Mouse (Mus musculus) heart, embryonic 16.5 days (tissue): ENCODE data around the gene Ccdc174. TPM values are rescaled to one million over a fixed set of nuclear protein-coding genes. Genes with fewer than 3 reads are reported as not detected.
"Not testable (repeated sequence)": the region's sequence is repeated elsewhere in the genome, so short reads cannot be mapped to it uniquely, and the experiment has no call there.

Experiments
- ATAC-seq: fragments of 200-750 bp; cut with Nextera tagmentation; replicated peaks from 2 replicates; pipeline ENCODE4 v1.8.0; 2017; ENCODE audit warnings: moderate number of reproducible peaks; ENCODE audit not compliant: insufficient read depth, low FRiP score; ENCODE audit errors: extremely low read depth
- H3K27ac ChIP-seq: fragments of 300-500 bp; sonication (generic); 2 replicates; pipeline ENCODE4 v1.5.1; 2014; ENCODE audit warnings: mild to moderate bottlenecking, low read length, control low read depth, moderate library complexity
- H3K27me3 ChIP-seq: fragments of 300-500 bp; sonication (generic); 2 replicates; pipeline ENCODE4 v1.6.1; 2014; ENCODE audit warnings: low read length, mixed read lengths; ENCODE audit not compliant: control insufficient read depth, insufficient read depth
- H3K36me3 ChIP-seq: fragments of 300-500 bp; sonication (generic); 2 replicates; pipeline ENCODE4 v1.6.1; 2014; ENCODE audit not compliant: control insufficient read depth, insufficient read depth
- H3K4me1 ChIP-seq: fragments of 300-500 bp; sonication (generic); 2 replicates; pipeline ENCODE4 v1.6.1; 2014; ENCODE audit warnings: low read length, mixed read lengths; ENCODE audit not compliant: control insufficient read depth, insufficient read depth
- H3K4me2 ChIP-seq: fragments of 300-500 bp; sonication (generic); 2 replicates; pipeline ENCODE4 v1.6.1; 2014; ENCODE audit warnings: low read depth, mild to moderate bottlenecking, control low read depth, low read length
- H3K4me3 ChIP-seq: fragments of 300-500 bp; sonication (generic); 2 replicates; pipeline ENCODE4 v1.5.1; 2014; ENCODE audit warnings: mild to moderate bottlenecking, control low read depth, low read length
- H3K9ac ChIP-seq: fragments of 300-500 bp; sonication (generic); 2 replicates; pipeline ENCODE4 v1.6.1; 2014; ENCODE audit warnings: low read length, control low read depth
- H3K9me3 ChIP-seq: fragments of 300-500 bp; sonication (generic); replicated peaks from 2 replicates; pipeline ENCODE4 v1.6.1; 2016; ENCODE audit warnings: low read length; ENCODE audit not compliant: control insufficient read depth
- WGBS: fragments of 180-500 bp; shearing (Covaris S2); extraction: QIAGEN DNeasy Blood & Tissue Kit; methylation state at CpG from one replicate; pipeline ENCODE4 v1.1.7; 2014; 5-methylcytosine and 5-hydroxymethylcytosine counted together
- polyA plus RNA-seq: library from polyadenylated mRNA; unstranded; fragments of >200 nt; fragmentation: Nextera tagmentation; extraction: Ambion mirVana; gene quantifications from 2 replicates; pipeline ENCODE4 v1.2.1, GENCODE M21; 2015

Gene Ccdc174
- polyA plus RNA-seq, 1 experiment from 2014 or later: 25.5 TPM

DNA sequence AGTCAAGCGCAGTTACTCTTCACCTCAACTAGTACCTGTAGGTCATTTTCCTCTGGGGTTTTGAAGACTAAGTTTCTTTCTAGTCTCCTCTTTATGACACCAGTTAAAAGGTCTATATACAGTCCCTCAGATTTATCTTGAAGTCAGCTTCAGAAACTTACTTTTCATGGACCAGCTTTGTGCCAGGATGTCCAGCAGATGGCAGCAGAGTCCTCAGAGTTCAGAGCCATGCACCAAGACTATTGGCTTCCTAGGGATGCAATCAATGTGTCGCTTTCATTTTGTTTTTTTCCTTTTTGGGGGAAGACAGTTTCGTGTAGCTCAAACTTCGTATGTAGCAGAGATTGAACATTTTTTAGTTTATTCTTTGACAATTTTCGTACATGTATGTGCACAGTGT lies 23.7 kb downstream of the Ccdc174 start:
- Histone ChIP-seq H3K9ac (no peak overlapping the region), H3K36me3 (peaks cover 36% of the 10 kb centered on the region), H3K27ac (no peak overlapping the region), H3K4me2 (no peak overlapping the region), H3K9me3 (no peaks in the 10 kb centered on the region), H3K4me3 (no peak overlapping the region), H3K27me3 (no peaks in the 10 kb centered on the region), H3K4me1 (0 out of 2 replicates have a peak, but pooled peaks cover 2% of the 10 kb centered on the region)
- 29% methylated on average over 5 of the region's 5 CpGs for WGBS
- no peak for ATAC-seq

DNA sequence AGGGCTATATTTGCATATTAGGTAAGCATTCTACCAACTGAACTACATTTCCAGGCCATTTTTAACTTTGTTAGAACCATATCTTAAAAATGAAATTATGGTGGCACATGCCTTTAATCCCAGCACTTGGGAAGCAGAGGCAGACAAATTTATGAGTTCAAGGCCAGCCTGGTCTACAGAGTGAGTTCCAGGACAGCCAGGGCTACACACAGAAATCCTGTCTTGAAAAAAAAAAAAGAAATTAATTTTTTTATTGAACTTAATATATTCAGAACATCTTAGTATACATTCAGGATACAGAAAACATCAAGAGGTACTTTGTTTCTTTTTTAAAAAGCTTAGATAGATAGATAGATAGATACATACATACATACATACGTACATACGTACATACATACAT lies 24.7 kb downstream of the Ccdc174 start, which contains the start of gene 4930590J08Rik:
TSS of gene 4930590J08Rik (plus strand) at position 301 of the 400 bp plus-strand sequence.
- H3K4me2 ChIP-seq, ATAC-seq, H3K27me3 ChIP-seq, H3K9ac ChIP-seq, H3K9me3 ChIP-seq, H3K4me3 ChIP-seq, H3K27ac ChIP-seq, H3K4me1 ChIP-seq: not testable (repeated sequence)
- 99% methylated on average over 2 of the region's 2 CpGs for WGBS
- H3K36me3 ChIP-seq: peaks cover 31% of the 10 kb centered on the region

DNA sequence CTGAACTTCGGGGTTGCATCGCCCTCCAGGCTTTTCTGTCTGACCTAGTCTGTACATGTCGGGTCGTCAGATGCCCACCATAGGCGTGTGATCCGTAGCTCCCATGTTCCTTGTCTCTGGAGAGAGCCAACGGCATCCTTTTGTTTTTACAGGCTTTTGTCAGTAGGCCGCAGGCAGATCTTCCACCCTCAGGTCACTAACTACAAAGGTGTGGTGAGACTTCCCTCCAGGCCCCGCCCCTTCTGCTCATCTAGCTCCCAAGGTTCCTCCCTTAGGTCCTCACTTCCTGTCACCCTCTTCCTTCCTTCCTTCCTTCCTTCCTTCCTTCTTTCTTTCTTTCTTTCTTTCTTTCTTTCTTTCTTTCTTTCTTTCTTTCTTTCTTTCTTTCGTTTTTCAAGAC lies 36.2 kb downstream of the Ccdc174 start:
- Histone ChIP-seq H3K4me2 (no peak overlapping the region), H3K4me1 (no peaks in the 10 kb centered on the region), H3K4me3 (no peak overlapping the region), H3K9ac (no peak overlapping the region), H3K9me3 (no peaks in the 10 kb centered on the region), H3K27me3 (no peaks in the 10 kb centered on the region), H3K27ac (no peak overlapping the region), H3K36me3 (no peaks in the 10 kb centered on the region)
- 85% methylated on average over 10 of the region's 10 CpGs for WGBS
- ATAC-seq: no peak

DNA sequence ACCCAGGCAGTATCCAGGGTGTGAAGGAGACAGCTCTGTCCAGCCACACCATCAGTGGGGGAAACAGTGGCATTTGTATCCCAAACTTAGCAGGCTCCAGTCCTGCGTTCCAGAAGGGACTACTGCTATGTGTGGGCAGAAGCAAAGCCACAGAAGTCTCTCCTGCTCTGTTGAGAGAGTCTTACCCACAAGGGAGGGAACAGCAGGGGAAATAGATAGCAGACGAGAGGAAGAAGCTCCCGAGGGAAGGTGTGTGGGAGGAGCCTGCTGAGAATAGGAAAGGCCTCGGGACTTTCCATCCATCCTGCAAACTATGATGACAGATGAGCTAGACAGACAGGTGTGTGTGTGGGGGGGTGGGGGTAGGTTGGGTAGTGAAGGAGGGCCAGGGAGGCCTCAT lies 39.4 kb downstream of the Ccdc174 start:
- no peak for ATAC-seq
- no peaks in the 10 kb centered on the region for H3K27me3 ChIP-seq
- no peak overlapping the region for H3K4me2 ChIP-seq
- H3K4me1 ChIP-seq: no peaks in the 10 kb centered on the region
- 17% methylated on average over 4 of the region's 4 CpGs for WGBS
- H3K9ac ChIP-seq: no peak overlapping the region
- no peak overlapping the region for H3K4me3 ChIP-seq
- H3K36me3 ChIP-seq: no peaks in the 10 kb centered on the region
- no peak overlapping the region for H3K27ac ChIP-seq
- no peaks in the 10 kb centered on the region for H3K9me3 ChIP-seq

DNA sequence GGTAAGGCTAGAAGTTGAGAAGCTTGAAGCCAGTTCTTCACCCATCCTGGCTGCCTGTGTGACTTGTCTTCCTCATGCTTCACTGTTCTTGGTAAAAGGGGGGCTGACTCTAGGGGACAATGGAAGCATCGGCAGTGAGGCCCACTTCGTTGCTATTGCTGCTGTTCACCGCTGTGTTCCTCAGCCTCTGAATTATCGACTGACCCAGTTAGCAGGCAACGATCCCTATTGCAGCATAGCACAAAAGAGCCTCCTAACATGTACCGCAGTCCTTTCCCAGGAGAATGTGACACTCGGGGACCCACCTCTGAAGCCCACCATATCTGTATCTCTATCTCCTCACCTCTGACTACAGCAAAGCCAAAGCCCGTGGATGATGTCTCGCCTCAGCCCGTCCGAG lies 39.9 kb downstream of the Ccdc174 start:
- Histone ChIP-seq H3K4me2 (no peak overlapping the region), H3K9ac (no peak overlapping the region), H3K36me3 (no peaks in the 10 kb centered on the region), H3K9me3 (no peaks in the 10 kb centered on the region), H3K4me1 (no peaks in the 10 kb centered on the region), H3K27me3 (no peaks in the 10 kb centered on the region), H3K4me3 (no peak overlapping the region), H3K27ac (no peak overlapping the region)
- no peak for ATAC-seq
- 76% methylated on average over 11 of the region's 11 CpGs for WGBS

DNA sequence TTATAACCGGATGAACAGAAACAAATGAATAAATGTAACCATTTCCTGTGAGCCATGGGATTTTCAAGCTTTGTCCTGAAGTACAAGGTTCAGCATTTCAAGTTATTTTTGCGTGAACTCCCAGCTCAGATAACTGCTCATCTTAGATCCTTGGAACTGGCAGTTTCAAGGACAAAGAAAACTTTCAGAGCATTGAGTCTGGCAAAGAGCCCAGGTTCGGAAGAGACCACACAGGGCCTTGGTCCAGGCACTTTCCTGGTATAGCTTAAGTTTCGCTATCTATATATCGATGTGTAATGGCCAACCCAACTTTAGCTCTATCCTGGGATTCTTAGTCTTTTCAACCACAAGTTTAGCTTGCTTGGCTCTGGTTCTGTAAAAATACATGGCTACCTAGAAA lies 53.4 kb downstream of the Ccdc174 start:
- 47% methylated on average over 5 of the region's 5 CpGs for WGBS
- Histone ChIP-seq H3K27me3 (no peaks in the 10 kb centered on the region), H3K4me3 (no peak overlapping the region), H3K9ac (no peak overlapping the region), H3K27ac (no peak overlapping the region), H3K4me1 (peaks cover 6% of the 10 kb centered on the region), H3K9me3 (no peaks in the 10 kb centered on the region), H3K4me2 (no peak overlapping the region), H3K36me3 (no peaks in the 10 kb centered on the region)
- ATAC-seq: no peak

DNA sequence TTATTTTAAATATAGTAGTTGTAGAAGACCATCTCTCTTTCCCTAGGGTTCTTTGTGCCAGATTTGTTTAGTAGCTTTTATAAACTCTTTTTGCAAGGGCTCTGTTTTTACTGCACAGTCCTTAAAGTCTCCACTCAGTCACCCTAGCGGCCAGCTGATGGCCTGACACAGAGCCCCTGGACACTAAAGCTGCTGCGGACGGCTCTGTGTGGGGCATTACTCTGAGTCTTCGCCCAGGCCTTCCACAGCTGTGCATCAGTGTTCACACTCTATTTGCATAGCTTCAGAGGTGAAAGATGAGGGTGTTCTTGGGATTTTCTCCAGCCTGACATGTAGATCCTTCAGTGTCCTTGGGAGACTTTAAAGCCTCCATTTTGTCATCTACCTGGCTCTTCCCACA lies 60.6 kb downstream of the Ccdc174 start:
- Histone ChIP-seq H3K4me1 (no peaks in the 10 kb centered on the region), H3K9ac (no peak overlapping the region), H3K27me3 (no peaks in the 10 kb centered on the region), H3K4me2 (no peak overlapping the region), H3K9me3 (no peaks in the 10 kb centered on the region; the same call in 1 of the 2 replicates), H3K27ac (no peak overlapping the region), H3K36me3 (no peaks in the 10 kb centered on the region), H3K4me3 (no peak overlapping the region)
- WGBS: 57% methylated on average over 4 of the region's 4 CpGs
- no peak for ATAC-seq

DNA sequence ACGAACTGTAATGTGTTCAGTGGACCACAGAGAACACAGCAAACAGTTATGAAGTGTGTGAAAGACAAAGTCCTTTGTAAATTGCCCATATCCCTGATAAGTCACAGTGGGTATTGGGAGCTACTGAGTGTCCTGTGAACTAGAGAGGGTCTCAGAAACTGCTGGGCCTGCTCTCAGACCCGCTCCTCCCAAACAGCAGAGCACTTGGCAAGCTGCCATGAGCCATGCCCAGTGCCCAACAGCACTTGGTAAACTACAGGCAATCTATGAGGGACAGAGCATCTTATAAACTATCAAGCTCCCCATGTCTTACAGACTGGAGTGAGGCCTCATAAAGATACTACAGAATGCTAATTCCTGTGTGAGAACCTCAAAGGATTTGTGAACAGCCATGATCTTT lies 70.6 kb downstream of the Ccdc174 start:
- H3K27ac ChIP-seq: no peak overlapping the region
- H3K4me3 ChIP-seq: no peak overlapping the region
- no peak overlapping the region for H3K4me2 ChIP-seq
- no peak overlapping the region for H3K9ac ChIP-seq
- no peaks in the 10 kb centered on the region for H3K4me1 ChIP-seq
- ATAC-seq: no peak
- H3K27me3 ChIP-seq: no peaks in the 10 kb centered on the region
- no peaks in the 10 kb centered on the region for H3K36me3 ChIP-seq
- 54% methylated on average over 2 of the region's 2 CpGs for WGBS
- H3K9me3 ChIP-seq: no peaks in the 10 kb centered on the region
